Mouse (Mus musculus): Measurements from ENCODE around the gene Ephb1.

DNA sequence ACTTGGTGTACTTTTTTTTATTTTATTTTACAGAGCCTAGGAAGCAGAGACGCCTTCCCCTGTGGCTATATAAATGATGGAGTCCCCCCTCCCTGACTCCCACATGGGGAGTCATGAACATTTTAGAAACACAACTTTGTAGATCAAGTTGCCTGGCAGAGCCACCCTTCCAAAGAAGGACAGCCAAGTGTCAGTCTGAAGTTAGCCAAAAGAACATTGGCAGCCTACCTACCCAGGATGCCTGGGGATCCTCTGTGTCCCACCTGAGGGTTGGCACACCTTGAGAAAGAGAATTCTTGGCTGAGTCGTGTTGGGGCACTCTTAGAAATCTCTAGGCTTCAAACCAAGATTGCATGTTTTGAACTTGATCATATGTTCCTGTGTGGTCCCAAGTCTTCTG lies 360.4 kb downstream of the Ephb1 start:
- TF ChIP-seq CTCF (conservative IDR thresholded peaks at IDR 0.05; ENCODE audit: insufficient read depth, insufficient read length, low read depth, low read length) (no peak), POLR2A (IDR thresholded peaks at IDR 0.05; ENCODE audit: low read depth, low read length) (no peak)
